Mouse (Mus musculus): ENCODE results near the gene Gpn2.

The Gpn2 gene

DNA sequence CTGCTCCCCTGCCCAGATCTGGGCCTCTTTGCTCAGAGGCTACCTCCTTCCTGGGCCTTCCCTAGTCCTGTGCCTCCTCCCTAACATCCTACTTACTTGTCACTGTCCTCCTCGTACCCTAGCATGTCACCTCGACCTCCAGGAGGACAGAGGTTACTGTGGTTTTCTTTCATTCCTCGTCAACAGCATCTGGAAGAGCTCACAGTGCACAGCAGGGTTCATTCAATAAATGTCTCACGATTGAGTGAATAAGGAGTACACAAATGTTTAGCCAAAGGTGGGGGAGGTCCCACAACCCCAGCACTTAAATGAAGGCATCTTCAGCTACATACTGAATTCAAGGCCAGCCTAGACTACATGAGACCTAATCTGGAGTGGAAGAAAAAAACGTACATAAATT lies 42.1 kb downstream of the Gpn2 start:
- no peak for DNase-seq

DNA sequence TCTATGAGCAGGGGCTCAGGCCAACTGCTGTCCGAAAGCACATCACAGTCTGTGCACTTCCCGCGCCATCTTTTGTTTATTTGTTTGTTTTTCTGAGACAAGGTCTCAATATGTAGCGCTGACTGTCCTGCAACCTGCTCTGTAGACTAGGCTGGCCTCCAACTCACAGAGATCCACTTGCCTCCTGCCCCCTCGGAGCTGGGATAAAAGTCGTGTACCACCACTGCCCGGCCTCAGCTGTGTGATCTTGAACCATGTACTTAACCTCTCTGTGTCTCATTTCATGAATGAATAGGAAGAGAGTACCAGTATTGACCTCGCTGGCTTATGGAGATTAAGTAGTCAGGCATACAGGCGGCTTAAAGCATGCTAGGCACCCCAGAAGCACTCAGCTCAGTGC lies 42.5 kb downstream of the Gpn2 start:
- DNase-seq = no peak

DNA sequence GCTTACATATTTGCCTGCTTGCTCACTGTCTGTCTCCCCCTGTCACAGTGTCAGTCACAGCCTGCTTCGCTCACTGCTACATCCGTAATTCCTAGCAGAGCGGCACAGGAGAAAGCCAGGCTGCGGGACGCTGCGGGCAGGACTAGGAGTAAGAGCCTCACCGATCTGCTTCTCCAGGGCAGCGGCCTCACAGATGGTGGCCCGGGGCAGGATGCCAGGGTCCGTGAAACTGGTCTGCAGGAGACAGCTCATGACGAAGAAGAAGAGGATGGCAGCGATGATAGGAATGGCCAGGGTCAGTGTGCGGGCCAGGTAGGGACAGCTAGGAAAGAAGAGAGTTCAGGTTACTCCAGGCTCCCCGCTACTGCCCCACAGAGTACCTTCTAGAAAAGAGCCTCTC lies 42.9 kb downstream of the Gpn2 start:
- no peak for DNase-seq

DNA sequence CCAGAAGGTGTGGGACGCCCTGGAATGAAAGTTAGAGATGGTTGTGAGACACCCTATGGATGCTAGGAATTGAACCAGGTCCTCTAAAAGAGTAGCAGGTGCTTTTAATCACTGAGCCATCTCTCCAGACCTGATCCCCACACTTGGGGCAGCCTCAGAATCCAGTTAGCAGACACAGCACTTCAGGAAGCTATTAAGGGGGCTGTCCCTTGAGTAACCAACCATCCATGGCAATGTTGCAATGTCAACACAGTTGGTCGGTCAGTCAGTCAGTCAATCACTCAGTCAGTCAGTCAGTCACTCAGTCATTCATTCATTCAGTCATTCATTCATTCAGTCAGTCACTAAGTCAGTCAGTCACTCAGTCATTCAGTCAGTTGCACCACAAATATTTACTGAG lies 44.4 kb downstream of the Gpn2 start:
- no peak for DNase-seq

DNA sequence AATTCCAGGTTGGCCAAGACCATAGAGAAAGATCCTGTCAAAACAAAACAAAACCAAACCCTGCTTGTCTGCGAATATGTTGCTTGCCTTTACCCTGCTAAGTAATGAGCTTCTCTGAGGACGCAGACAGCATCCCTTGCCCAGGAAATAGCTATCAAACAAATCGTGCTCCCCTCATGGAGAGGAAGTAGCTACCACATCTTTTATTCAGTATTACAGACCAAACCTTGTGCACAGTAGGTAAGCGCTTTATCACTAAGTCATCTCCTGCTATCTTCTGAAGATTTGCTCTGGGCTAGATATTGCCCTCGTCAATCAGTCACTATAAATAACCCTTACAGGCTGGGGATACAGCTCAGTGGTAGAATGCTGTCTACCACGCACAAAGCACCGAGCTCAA lies 45.0 kb downstream of the Gpn2 start:
- no peak for DNase-seq

DNA sequence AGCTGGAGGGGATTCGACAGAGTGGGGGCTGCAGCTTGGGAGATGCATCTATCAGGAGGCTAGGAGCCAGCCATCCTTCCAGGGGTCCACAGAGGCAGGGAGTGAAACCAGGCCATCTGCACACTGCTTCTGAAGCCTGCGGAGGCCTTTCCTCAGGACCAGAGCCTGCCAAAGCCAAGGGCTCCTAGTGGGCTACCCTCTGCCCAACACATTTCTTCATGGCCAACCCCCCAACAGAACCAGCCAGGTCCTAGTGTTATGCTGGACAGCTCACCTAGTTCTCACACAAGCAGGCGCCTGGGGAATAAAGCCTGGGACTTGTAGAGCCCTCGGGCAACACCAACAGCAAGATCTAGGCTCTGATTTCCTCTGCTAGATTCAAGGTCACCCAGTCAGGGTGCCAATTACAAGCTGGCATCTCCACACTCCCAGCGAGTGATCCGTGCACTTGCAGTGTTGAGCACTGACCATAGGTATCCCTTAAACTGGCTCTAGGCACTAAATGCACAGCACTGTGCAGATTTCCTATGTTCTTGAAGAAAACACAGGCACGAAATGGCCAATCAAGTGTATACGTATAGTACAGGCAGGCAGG lies 46.3 kb downstream of the Gpn2 start:
- no peak for DNase-seq

DNA sequence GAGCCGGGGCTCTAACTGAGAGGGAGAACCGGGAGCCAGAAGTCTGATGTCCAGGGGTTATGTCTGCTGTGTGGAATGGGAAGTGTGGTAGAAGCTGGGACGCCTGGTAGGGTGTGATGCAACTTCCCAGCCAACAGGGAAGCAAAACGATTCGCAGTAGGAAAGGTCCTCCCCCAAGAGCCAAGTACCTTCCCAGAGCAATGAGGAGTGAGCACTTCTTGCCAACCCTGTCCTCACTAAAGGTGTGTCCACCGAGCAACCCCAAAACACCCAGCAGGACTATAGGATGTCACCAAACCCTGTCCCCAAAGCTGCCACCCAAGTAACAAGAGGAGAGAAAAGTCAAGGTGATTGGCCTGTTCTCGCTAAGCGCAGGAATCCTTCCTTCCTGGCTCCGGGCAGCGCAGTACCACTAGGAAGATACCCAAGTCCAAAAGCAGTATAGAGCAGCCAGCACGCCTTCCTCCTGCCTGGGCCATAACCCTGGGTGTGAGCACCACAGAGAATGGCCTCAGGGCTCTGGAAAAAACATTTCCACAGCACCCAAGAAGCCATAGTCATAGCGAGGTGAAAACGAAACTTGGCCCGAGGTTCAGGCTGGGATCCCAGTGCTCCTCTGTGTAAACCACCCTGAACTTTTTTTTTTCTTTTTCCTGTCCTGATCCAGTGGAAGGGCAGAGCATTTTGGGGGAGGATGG lies 47.1 kb downstream of the Gpn2 start:
- DNase-seq = no peak

DNA sequence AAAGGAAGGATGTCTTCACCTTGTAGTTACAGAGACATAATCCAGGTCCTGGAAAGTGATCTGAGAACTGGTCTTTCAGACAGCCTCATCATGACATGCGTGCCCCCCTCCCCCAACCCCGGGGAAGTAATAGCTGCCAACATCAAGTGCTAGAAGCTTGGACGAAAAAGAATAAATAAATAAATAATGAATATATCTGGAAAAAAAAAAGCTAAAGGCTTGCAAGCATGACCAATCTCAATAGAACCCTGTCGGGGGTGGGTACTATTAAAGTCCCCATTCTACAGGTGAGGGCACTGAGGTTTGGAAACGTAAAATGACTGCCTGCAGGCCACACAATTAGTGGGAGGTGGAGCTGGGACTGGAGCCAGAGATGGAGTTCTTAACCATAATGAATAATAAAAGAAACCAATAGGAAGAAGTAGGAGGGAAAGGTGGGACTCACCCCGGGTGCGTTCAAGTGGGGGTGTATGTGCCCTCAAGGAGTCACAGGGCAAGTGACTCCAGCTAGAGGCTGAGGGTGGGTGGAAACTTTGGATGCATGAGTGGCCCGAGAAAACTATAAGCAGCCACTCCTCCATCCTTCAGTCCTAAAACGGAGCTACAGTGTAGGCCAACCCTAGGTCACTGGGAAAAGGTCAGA lies 47.7 kb downstream of the Gpn2 start:
- no peak for DNase-seq

DNA sequence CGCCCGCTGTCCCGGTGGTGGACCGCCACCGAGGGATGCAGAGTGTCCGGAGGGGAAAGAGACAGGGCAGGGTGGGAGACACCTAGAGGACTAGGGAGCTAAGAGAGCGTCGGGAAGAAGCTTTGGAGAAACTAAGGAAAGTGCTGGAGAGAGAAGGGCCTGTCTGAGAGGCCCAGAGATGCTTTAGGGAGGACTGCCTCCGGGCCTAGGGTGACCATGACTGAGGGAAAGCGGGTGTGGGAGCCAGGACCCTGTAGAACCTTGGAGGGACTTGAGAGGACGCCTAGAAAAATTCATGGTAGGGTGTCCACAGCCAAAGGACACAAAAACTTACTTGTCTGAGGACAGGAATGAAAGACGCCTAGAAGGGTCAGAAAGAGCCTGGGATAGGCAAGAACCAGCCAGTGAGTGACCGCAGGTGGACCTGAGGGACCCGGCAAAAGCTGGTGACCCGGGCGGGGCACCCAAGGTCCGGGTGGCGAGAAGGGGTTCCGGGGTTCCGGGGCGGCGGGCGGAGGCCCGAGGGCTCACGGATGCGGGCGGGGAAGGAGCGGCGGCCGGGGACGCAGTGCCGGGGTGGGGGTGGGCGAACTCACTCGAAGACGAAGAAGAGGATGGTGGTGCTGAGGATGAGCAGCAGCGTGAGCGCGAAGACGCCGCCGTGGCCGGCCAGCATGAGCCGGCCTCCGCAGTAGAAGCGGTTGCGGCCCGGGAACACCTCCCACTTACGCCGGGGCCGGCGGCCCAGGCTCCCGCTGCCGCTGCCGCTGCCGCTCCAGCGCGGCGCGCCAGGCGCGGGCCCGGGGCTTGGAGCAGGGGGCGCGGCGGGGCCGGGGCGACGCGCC lies 48.5 kb downstream of the Gpn2 start:
- peak; percentile 68 to 70 for DNase-seq

DNA sequence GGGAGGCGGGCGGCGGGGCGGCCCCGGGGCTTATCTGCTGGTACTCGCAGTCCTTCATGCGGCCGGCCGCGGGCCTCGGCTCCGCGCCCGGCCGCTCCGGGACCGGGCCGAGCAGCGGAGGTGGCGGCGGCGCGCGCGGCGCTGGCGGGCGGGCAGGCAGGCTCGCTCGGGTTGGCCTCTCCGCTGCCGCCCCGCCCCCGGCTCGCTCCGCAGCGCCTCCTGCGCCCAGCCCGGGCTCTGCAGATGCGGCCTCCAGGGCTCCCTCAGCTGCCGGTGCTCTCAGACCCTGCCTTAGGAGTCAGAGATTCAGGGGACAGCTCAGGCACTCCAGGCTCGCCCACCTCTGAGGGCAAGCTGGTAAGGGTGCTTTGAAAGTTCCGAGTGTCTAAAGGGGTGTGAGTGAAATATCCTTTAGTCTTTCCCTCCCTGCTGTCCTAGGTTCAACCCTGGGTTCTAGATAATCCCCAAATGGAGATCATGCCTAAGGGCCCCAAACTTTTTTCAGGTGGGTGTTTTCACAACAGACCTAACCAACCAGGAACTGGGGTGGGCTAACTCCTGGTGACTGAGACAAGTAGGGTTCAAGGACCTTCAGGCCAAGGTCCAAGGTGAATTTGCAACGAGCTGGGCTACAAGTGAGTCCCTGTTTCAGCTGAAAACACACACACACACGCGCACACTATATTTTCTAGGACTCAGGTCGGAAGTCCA lies 49.3 kb downstream of the Gpn2 start:
- DNase-seq = peak; percentile 93 to 95

DNA sequence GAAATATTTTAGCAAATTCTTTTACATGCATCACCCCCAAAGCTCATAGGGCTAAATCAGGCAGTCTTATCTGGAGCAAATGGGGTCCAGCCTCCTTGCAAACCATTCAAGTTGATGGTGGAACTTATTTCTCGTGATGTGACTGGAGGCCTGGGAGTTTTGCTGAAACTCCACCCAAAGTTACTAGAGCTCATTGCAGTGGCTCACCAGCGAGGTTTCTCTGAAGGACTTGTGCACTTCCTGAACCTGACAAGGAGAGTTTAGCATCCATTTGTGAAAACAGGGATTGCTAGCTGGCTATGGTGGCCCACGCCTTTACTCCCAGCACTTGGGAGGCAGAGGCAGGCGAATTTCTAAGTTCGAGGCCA lies 49.9 kb downstream of the Gpn2 start:
- DNase-seq = no peak
